Mouse (Mus musculus) limb, embryonic 11.5 days (tissue): ENCODE results near the gene Med11. TPM values are rescaled to one million over a fixed set of nuclear protein-coding genes. Genes with fewer than 3 reads are reported as not detected.
"Not testable (repeated sequence)": the region's sequence is repeated elsewhere in the genome, so short reads cannot be mapped to it uniquely, and the experiment has no call there.

ENCODE experiments used
- ATAC-seq: fragments of 200-750 bp; cut with Nextera tagmentation; 2 replicates; pipeline ENCODE4 v1.8.0; 2017; ENCODE audit warnings: low read depth; ENCODE audit not compliant: insufficient number of reproducible peaks, low FRiP score, low TSS enrichment
- DNase-seq: peaks from one replicate; pipeline ENCODE4 v3.0.0-alpha.2; 2015; ENCODE audit warnings: low spot score
- H3K27ac ChIP-seq: fragments of 300-500 bp; sonication (generic); replicated peaks from 2 replicates; pipeline ENCODE4 v1.5.1; 2014; ENCODE audit warnings: low read depth, mild to moderate bottlenecking, low read length
- H3K27me3 ChIP-seq: fragments of 300-500 bp; sonication (generic); 2 replicates; pipeline ENCODE4 v1.6.1; 2014; ENCODE audit warnings: mild to moderate bottlenecking, low read length, mixed read lengths; ENCODE audit not compliant: control insufficient read depth, insufficient read depth
- H3K36me3 ChIP-seq: fragments of 300-500 bp; sonication (generic); 2 replicates; pipeline ENCODE4 v1.6.1; 2014; ENCODE audit warnings: mild to moderate bottlenecking, low read length, moderate library complexity, mixed read lengths; ENCODE audit not compliant: control insufficient read depth, insufficient read depth
- H3K4me1 ChIP-seq: fragments of 300-500 bp; sonication (generic); 2 replicates; pipeline ENCODE4 v1.6.1; 2014; ENCODE audit warnings: low read length, mixed read lengths; ENCODE audit not compliant: control insufficient read depth, insufficient read depth
- H3K4me2 ChIP-seq: fragments of 300-500 bp; sonication (generic); 2 replicates; pipeline ENCODE4 v1.6.1; 2014; ENCODE audit warnings: low read depth, mild to moderate bottlenecking, moderate library complexity; ENCODE audit not compliant: severe bottlenecking
- H3K4me3 ChIP-seq: fragments of 300-500 bp; sonication (generic); 2 replicates; pipeline ENCODE4 v1.5.1; 2014; ENCODE audit warnings: low read depth, low read length
- H3K9ac ChIP-seq: fragments of 300-500 bp; sonication (generic); 2 replicates; pipeline ENCODE4 v1.6.1; 2014; ENCODE audit warnings: mild to moderate bottlenecking, low read length
- H3K9me3 ChIP-seq: fragments of 300-500 bp; sonication (generic); 2 replicates; pipeline ENCODE4 v1.6.1; 2016; ENCODE audit warnings: low read length; ENCODE audit not compliant: control insufficient read depth
- WGBS: fragments of 180-500 bp; shearing (Covaris S2); extraction: QIAGEN DNeasy Blood & Tissue Kit; methylation state at CpG from one replicate; pipeline ENCODE4 v1.1.7; 2014; 5-methylcytosine and 5-hydroxymethylcytosine counted together
- polyA plus RNA-seq: library from polyadenylated mRNA; unstranded; fragments of >200 nt; fragmentation: Nextera tagmentation; extraction: Ambion mirVana; gene quantifications from 2 replicates; pipeline ENCODE4 v1.2.1, GENCODE M21; 2014

The Med11 gene
- polyA plus RNA-seq, 1 experiment from 2014 or later: 50.1 TPM

GRCm38 (mm10) chr11:70469764-70470163, 18.0 kb downstream of the Med11 start:
- Histone ChIP-seq H3K36me3 (no peaks in the 10 kb centered on the region), H3K9ac (no peak overlapping the region), H3K27ac (no peak overlapping the region), H3K4me2 (no peak overlapping the region), H3K9me3 (no peaks in the 10 kb centered on the region), H3K27me3 (peaks cover 23% of the 10 kb centered on the region), H3K4me3 (no peak overlapping the region), H3K4me1 (0 out of 2 replicates have a peak, but pooled peaks cover 4% of the 10 kb centered on the region)
- WGBS: 87% methylated on average over 3 of the region's 3 CpGs
- DNase-seq (no peak), ATAC-seq (no peak)

GRCm38 (mm10) chr11:70472716-70473115, 21.0 kb downstream of the Med11 start:
- Histone ChIP-seq H3K36me3 (no peaks in the 10 kb centered on the region), H3K27ac (no peak overlapping the region), H3K27me3 (no peaks in the 10 kb centered on the region), H3K4me1 (no peaks in the 10 kb centered on the region), H3K9me3 (no peaks in the 10 kb centered on the region), H3K4me2 (no peak overlapping the region), H3K4me3 (no peak overlapping the region), H3K9ac (no peak overlapping the region)
- ATAC-seq: no peak
- no peak for DNase-seq

DNA sequence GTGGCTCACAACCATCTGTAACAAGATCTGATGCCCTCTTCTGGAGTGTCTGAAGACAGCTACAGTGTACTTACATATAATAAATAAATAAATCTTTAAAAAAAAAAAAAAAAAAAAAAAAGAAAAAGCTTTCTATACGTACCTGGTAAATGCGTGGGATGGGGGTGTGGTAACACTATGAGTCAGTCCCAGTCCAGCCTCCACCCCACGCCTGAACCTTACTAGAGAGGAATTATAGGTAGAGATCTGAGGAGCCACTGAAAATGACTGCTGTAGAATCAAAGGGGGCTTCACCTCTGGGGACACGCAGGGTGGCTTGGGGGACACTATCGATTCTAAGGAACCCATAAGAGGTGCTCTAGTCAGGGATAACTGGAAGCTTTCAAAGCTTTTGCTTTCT, 21.6 kb downstream of the Med11 start:
- not testable (repeated sequence) for H3K27ac ChIP-seq, H3K27me3 ChIP-seq, H3K4me3 ChIP-seq, DNase-seq, ATAC-seq, H3K36me3 ChIP-seq, H3K9me3 ChIP-seq, H3K9ac ChIP-seq, H3K4me2 ChIP-seq, H3K4me1 ChIP-seq
- WGBS: 89% methylated on average over 5 of the region's 5 CpGs

GRCm38 (mm10) chr11:70474872-70475534, 23.3 kb downstream of the Med11 start:
- 81% methylated on average over 12 of the region's 12 CpGs for WGBS

GRCm38 (mm10) chr11:70485498-70485897, 33.8 kb downstream of the Med11 start:
- H3K9ac ChIP-seq: no peak overlapping the region
- no peak overlapping the region for H3K4me3 ChIP-seq
- no peak for DNase-seq
- no peak for ATAC-seq
- H3K27me3 ChIP-seq: no peaks in the 10 kb centered on the region
- no peaks in the 10 kb centered on the region for H3K9me3 ChIP-seq
- no peak overlapping the region for H3K4me2 ChIP-seq
- WGBS: 62% methylated on average over 2 of the region's 2 CpGs
- H3K27ac ChIP-seq: no peak overlapping the region
- no peaks in the 10 kb centered on the region for H3K36me3 ChIP-seq
- H3K4me1 ChIP-seq: no peaks in the 10 kb centered on the region

More at GRCm38 (mm10) chr11:70474872-70475534, 23.3 kb downstream of the Med11 start:
- DNase-seq (no peak), ATAC-seq (no peak)
- Histone ChIP-seq H3K9me3 (no peaks in the 10 kb centered on the region), H3K4me2 (no peak overlapping the region), H3K4me1 (no peaks in the 10 kb centered on the region), H3K9ac (no peak overlapping the region), H3K36me3 (no peaks in the 10 kb centered on the region), H3K4me3 (no peak overlapping the region), H3K27me3 (no peaks in the 10 kb centered on the region), H3K27ac (no peak overlapping the region)

- Histone ChIP-seq H3K27me3 (no peaks in the 10 kb centered on the region), H3K9me3 (no peaks in the 10 kb centered on the region), H3K4me3 (no peak overlapping the region), H3K9ac (no peak overlapping the region), H3K4me1 (no peaks in the 10 kb centered on the region), H3K4me2 (no peak overlapping the region), H3K36me3 (no peaks in the 10 kb centered on the region), H3K27ac (no peak overlapping the region)
- no peak for DNase-seq
- no peak for ATAC-seq
- WGBS: 47% methylated on average over 4 of the region's 4 CpGs
Observed at GRCm38 (mm10) chr11:70487816-70488215, 36.1 kb downstream of the Med11 start.

GRCm38 (mm10) chr11:70489138-70489537, 37.4 kb downstream of the Med11 start:
- Histone ChIP-seq H3K4me2 (no peak overlapping the region), H3K4me1 (no peaks in the 10 kb centered on the region), H3K4me3 (no peak overlapping the region), H3K27ac (no peak overlapping the region), H3K36me3 (no peaks in the 10 kb centered on the region), H3K27me3 (no peaks in the 10 kb centered on the region), H3K9me3 (no peaks in the 10 kb centered on the region), H3K9ac (no peak overlapping the region)
- DNase-seq (no peak), ATAC-seq (no peak)
- WGBS: 92% methylated on average over 3 of the region's 3 CpGs

DNA sequence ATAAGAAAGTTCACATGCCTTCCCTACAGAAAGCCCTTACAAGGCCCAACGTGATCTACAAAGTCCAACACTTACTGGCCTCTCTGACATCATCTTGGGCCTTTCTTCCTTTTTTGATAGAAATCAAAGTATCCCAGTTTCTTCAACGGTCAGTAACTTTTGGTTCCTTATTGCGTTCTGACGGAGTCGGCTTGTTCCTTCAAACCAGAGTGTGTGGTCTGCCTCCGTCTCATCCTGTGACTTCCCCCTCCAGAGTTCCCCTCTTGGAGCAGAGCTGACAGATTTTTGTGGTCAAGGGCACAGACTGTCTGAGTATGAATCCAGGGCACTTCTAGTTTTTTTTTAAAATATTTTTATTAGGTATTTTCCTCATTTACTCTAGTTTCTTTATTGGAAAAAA, 38.0 kb downstream of the Med11 start:
- 91% methylated on average over 6 of the region's 6 CpGs for WGBS
- no peak overlapping the region for H3K4me2 ChIP-seq
- DNase-seq (no peak), ATAC-seq (no peak)
- H3K9me3 ChIP-seq: no peaks in the 10 kb centered on the region
- no peak overlapping the region for H3K4me3 ChIP-seq
- no peaks in the 10 kb centered on the region for H3K36me3 ChIP-seq
- H3K4me1 ChIP-seq: no peaks in the 10 kb centered on the region
- H3K27ac ChIP-seq: no peak overlapping the region
- H3K27me3 ChIP-seq: no peaks in the 10 kb centered on the region
- no peak overlapping the region for H3K9ac ChIP-seq
